Mouse (Mus musculus): Measurements from ENCODE around the gene Prcc.

Gene Prcc

DNA sequence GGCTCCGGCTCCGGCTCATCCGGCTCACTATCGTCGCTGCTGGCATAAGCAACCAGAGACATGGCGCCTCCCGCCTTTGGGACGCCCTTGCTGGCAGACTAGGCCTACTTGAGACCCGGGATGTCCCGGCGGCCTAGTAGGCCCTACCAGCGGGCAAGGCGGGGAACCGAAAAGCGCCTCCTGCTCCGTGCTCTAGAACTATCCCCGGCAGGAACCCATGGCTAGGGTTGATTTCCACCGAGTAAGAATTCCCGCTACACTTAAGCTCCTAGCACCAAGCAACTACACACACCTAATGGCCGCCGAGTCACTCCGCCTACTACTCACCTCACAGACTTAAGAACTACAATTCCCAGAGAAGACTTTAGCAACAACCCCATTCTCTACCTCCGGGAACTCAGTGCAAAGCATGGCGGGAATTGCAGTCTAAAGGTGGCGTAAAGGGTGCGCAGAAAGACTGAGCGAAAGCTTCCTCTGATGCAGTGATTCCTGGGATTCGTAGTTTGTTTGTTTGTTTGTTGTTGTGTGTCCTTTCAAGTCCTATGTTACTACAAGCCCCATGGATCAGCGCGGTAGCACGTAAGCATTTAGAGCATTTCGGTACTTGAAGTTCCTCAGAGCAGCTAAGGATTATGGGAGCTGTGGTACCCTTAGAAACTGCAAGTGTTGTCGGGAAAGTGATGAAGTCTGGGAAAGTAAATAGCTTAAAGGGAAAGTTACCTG, at the start of gene Prcc:
Gene Prcc, minus strand, starts transcription at position 328 of the 723 bp plus-strand sequence.
- Histone ChIP-seq H3K27me3 (ENCODE audit: control insufficient read depth, insufficient read depth, low read length, poor library complexity, severe bottlenecking) (no peaks in the 10 kb centered on the region), H3K36me3 (ENCODE audit: control insufficient read depth, insufficient read depth, low read length, poor library complexity, severe bottlenecking) (no peaks in the 10 kb centered on the region)
- DNase-seq (ENCODE audit: low read depth, low spot score): peak; percentile 99

DNA sequence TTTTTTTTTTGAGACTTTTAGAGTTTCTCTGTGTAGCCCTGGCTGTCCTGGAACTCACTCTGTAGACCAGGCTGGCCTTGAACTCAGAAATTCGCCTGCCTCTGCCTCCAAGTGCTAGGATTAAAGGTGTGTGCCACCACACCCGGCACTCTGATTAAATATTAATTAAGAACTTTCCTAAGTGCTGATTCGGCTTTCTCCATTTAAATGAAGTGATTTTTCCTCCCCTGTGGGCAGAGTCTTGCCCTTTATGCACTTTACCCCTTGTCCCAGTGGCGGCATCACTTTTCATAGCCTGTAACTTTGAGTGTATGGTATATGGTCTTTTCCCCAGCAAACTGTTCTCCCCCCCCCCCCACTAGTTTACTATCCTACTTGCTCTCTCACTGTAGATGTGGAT, 49.8 kb upstream of the Prcc start:
- Histone ChIP-seq H3K27me3 (ENCODE audit: control insufficient read depth, insufficient read depth, low read length, poor library complexity, severe bottlenecking) (no peaks in the 10 kb centered on the region), H3K36me3 (ENCODE audit: control insufficient read depth, insufficient read depth, low read length, poor library complexity, severe bottlenecking) (peaks cover 25% of the 10 kb centered on the region)
- DNase-seq (ENCODE audit: low read depth, low spot score): no peak

DNA sequence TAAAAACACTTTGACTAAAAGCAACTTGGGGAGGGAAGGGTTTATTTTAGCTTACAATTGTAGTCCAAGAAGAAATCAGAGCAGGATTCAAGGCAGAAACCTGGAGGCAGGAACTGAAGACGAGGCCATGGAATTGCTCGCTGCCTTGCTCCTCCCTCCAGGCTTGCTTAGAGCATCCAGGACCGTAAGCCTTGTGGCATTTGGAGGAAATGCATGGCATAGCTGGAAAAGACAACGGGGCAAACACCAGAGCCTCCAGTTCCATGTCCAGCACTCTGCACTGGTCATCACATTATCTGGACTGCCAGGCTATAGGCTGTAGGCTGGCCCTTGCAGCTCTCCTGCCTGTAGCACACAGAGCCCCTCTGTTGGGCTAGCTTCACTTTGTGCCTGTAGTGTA, 49.1 kb upstream of the Prcc start:
- Histone ChIP-seq H3K36me3 (ENCODE audit: control insufficient read depth, insufficient read depth, low read length, poor library complexity, severe bottlenecking) (peaks cover 21% of the 10 kb centered on the region), H3K27me3 (ENCODE audit: control insufficient read depth, insufficient read depth, low read length, poor library complexity, severe bottlenecking) (no peaks in the 10 kb centered on the region)
- no peak for DNase-seq (ENCODE audit: low read depth, low spot score)

DNA sequence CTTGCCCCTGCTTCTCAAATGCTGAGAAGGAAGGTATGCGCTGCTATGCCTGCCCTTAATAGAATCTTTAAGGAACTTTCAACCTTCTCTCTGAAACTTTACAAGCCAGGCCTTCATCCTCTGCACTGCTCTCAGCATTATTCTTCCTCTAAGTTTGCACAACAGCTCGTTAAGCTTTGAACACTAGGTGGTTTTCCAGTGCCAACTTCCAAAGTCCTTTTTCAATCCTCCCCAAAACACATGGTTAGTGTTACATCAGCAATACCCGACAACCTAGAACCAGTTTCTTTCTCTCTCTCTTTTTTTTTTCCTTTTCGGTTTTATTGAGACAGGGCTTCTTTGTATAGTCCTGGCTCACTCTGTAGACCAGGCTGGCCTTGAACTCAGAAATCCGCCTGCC, 48.6 kb upstream of the Prcc start:
- Histone ChIP-seq H3K27me3 (ENCODE audit: control insufficient read depth, insufficient read depth, low read length, poor library complexity, severe bottlenecking) (no peaks in the 10 kb centered on the region), H3K36me3 (ENCODE audit: control insufficient read depth, insufficient read depth, low read length, poor library complexity, severe bottlenecking) (peaks cover 19% of the 10 kb centered on the region)
- no peak for DNase-seq (ENCODE audit: low read depth, low spot score)

DNA sequence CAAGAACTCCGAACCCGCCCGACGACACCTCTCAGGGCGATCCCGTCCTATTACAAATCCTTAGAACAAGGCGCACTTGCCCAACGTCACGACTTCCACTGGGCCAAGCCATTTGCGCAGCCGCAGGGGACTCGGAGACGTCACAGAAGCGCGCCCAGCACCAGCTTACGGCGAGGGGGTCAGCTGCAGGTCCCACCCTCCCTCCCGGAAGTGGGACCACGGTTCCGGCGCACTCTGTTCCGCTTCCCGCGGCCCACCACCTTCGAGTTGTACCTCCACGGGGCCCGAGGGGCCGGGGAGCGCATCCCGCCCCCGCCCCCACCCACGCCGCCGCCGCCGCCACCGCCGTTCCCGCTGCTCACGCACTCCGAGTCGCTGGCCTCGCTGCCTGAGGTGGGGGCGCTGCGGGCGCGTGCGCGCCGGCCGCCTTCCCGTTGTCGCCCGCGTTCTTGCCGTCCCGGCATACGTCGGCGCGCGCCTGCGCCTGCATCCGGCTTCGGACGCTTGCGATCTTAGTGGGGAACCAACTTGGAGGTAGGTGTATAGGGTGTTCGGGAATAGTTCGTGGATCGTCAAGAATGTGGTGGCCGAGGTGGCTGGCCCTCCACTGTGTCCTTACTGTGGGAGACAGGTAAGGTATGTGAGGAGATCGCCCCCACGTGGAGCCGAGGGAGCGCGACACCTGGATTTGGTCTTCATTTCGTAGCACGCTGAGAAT, 44.8 kb upstream of the Prcc start, which contains the start of the genes Isg20l2 and Rrnad1:
Gene Isg20l2, plus strand, starts transcription at position 237 of the 718 bp plus-strand sequence.
Gene Rrnad1, minus strand, starts transcription at position 640 of the 718 bp plus-strand sequence.
- peak; percentile 97 for DNase-seq (ENCODE audit: low read depth, low spot score)
- peaks cover 11% of the 10 kb centered on the region for H3K36me3 ChIP-seq (ENCODE audit: control insufficient read depth, insufficient read depth, low read length, poor library complexity, severe bottlenecking)
- no peaks in the 10 kb centered on the region for H3K27me3 ChIP-seq (ENCODE audit: control insufficient read depth, insufficient read depth, low read length, poor library complexity, severe bottlenecking)

DNA sequence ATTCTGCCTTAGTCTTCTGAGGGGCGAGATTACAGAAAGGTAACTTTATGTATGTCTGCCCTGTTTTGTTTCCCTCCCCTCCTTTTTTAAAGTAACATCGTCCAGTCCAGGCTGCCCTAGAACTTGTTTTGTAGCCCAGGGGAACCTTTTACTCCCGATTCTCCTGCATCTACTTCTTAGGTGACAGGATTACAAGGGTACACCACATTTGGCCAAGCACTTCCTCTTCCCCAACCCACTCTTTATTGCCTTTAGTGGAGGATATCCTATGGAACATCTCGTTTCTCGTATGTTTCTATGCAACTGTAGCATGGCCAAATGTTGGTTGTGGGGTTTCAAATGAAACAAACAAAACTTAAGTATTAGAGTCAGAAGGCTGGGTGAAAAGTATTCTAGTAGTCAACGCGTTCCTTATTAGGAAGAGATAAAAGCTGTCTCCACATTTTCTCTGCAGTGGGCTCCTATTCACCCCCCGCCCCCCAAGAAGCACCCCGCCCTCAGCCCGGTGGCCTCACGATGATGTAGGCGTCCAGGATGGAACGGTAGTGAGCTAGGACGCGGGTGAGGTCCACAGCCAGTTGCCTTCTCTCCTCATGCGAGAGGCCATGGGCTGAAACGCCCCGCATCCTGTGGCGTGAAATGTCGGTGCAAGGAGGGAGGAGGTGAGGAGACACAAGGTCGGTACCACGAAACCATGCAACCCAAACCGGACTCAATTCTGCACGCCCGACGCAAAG, 44.1 kb upstream of the Prcc start:
- peaks cover 13% of the 10 kb centered on the region for H3K36me3 ChIP-seq (ENCODE audit: control insufficient read depth, insufficient read depth, low read length, poor library complexity, severe bottlenecking)
- H3K27me3 ChIP-seq (ENCODE audit: control insufficient read depth, insufficient read depth, low read length, poor library complexity, severe bottlenecking): no peaks in the 10 kb centered on the region
- DNase-seq (ENCODE audit: low read depth, low spot score): no peak

DNA sequence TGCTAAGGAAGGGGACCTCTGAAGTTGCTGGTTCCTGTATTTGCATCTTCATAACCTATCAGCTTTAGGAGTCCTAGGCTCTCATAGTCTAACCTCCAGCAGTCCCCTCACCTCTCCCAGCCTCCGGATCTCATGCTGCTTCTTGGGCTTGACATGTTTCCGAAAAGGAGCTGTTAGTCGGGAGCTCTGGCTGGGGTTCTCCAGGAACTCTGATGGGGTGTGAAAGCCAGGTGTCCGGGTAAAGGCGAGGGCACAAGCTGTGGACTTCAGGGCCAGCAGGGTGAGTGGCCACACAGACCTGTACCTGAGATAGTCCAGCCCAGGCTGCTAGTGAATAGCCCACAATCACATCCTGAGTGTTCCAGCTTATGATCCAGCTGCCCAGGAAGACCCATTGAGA, 42.0 kb upstream of the Prcc start:
- DNase-seq (ENCODE audit: low read depth, low spot score): no peak
- Histone ChIP-seq H3K27me3 (ENCODE audit: control insufficient read depth, insufficient read depth, low read length, poor library complexity, severe bottlenecking) (no peaks in the 10 kb centered on the region), H3K36me3 (ENCODE audit: control insufficient read depth, insufficient read depth, low read length, poor library complexity, severe bottlenecking) (peaks cover 10% of the 10 kb centered on the region; the same call in 1 of the 2 replicates)

DNA sequence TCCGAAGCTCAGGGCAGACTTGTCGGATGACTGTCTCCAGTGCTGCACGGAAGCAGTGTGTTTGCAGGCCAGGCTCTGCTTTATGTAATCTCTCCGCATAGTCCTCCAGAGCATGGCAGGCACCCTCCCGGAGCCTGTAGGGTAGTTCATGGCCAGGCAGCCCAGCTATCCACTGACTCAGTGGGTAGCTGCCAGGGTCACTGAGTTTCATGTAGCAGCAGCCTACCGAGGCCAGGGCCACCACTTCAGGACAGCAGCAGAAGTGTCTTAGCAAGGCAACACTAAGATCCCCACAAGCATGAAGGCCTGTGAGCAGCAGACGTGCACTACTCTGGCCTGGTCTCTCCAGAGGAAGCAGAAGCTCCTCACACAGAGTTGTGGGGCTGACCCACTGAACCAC, 39.6 kb upstream of the Prcc start:
- H3K36me3 ChIP-seq (ENCODE audit: control insufficient read depth, insufficient read depth, low read length, poor library complexity, severe bottlenecking): peaks cover 5% of the 10 kb centered on the region; the same call in 1 of the 2 replicates
- DNase-seq (ENCODE audit: low read depth, low spot score): no peak
- no peaks in the 10 kb centered on the region for H3K27me3 ChIP-seq (ENCODE audit: control insufficient read depth, insufficient read depth, low read length, poor library complexity, severe bottlenecking)

DNA sequence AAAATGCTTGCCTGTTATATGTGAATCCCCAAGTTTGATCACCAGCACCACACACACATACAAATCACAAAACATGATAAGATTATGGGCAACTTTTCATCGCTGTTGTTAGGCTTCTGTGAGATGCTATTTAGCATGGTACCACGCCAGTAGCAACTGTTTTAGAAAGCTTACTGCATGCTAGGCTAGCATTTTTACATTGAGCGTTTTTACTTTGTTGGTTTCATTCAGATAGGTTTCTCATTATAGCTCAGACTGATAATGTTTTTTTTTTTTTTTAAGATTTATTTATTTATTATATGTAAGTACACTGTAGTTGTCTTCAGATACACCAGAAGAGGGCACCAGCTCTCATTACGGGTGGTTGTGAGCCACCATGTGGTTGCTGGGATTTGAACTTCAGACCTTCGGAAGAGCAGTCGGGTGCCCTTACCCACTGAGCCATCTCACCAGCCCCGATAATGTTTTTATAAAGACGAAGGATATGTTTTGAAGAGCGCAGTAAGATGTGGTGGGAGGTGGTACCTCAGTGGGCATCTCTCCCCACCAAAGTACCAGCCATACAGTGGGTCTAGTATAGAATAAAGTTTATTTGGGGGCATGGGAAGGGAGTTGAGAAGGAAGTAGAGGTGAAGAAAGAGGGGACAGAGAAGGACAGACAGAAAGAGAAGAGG, 35.0 kb upstream of the Prcc start:
- Histone ChIP-seq H3K36me3 (ENCODE audit: control insufficient read depth, insufficient read depth, low read length, poor library complexity, severe bottlenecking) (peaks cover 8% of the 10 kb centered on the region; the same call in 1 of the 2 replicates), H3K27me3 (ENCODE audit: control insufficient read depth, insufficient read depth, low read length, poor library complexity, severe bottlenecking) (no peaks in the 10 kb centered on the region)
- DNase-seq (ENCODE audit: low read depth, low spot score): no peak

DNA sequence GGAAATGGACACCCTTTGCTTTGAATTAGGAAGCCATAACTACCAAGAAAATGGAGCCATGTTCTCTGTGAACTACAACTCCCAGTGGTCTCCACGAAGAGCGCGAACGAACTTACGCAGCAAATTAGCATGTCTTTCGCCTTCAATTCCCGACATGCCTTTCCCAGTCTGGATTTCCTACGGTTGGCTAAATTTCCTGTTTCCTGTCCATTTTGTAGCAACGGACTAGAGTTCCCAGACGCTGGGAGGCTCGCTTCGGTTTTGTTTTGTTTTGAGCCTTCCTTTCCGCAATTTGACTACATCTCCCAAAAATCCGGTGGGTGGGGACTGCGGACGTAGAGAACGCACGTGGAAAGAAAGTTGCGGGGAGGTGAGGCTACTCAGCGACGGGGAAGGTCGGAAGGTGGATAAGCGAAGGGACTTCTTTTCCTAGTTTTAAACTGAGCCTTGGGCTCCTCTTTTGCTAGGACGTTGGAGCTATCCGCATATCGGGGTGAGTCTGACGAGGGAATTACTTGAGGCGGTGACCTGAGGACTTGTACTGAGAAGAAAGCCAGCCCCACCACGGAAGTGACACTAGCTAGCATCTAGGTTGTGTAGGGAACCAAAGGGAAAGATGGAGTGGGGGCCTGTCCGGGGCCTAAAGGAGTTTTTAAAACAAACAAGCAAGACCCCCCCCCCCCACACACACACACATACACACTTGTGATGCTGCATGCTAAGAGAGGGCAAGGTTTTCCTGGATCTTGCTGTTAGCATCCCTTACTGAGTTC, 34.1 kb upstream of the Prcc start, which contains the start of gene Mrpl24:
Gene Mrpl24, plus strand, starts transcription at position 171 of the 773 bp plus-strand sequence.
- H3K36me3 ChIP-seq (ENCODE audit: control insufficient read depth, insufficient read depth, low read length, poor library complexity, severe bottlenecking): peaks cover 8% of the 10 kb centered on the region; the same call in 1 of the 2 replicates
- DNase-seq (ENCODE audit: low read depth, low spot score): peak; percentile 84
- H3K27me3 ChIP-seq (ENCODE audit: control insufficient read depth, insufficient read depth, low read length, poor library complexity, severe bottlenecking): no peaks in the 10 kb centered on the region

DNA sequence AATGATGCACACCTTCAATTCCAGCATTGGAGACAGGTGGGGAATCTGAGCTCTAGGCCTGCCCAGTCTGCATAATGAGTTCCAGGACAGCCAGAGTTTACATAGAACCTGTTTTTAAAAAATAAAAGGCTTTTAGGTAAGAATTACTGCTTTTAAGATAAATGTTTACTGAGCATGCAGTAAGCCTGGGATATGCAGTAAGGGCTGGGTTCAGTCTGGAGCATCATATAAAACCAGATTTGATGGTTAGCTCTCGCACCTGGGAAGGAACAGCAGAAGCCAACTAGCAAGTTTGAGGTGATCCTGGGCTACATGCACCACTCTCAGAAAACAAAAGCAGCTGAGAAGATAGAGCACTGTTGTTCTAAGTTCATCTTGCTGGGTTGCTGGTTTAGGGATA, 33.1 kb upstream of the Prcc start:
- peaks cover 16% of the 10 kb centered on the region for H3K36me3 ChIP-seq (ENCODE audit: control insufficient read depth, insufficient read depth, low read length, poor library complexity, severe bottlenecking)
- no peak for DNase-seq (ENCODE audit: low read depth, low spot score)
- no peaks in the 10 kb centered on the region for H3K27me3 ChIP-seq (ENCODE audit: control insufficient read depth, insufficient read depth, low read length, poor library complexity, severe bottlenecking)

DNA sequence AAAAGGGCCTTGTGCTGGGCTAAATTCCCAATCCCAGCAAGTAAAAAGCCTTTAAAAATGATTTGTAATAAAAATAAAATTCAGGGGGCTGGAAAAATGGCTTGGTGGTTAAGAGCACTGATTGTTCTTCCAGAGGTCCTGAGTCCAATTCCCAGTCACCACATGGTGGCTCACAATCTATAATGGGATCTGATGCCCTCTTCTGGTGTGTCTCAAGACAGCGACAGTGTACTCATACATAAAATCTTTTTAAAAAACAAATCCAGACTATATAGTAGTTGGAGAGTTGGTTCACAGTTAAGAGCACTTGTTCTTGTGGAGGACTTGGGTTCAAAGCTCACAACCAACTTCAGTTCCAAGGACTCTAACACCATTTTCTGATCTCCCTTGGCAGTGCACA, 31.6 kb upstream of the Prcc start:
- Histone ChIP-seq H3K27me3 (ENCODE audit: control insufficient read depth, insufficient read depth, low read length, poor library complexity, severe bottlenecking) (no peaks in the 10 kb centered on the region), H3K36me3 (ENCODE audit: control insufficient read depth, insufficient read depth, low read length, poor library complexity, severe bottlenecking) (peaks cover 20% of the 10 kb centered on the region)
- DNase-seq (ENCODE audit: low read depth, low spot score): no peak

DNA sequence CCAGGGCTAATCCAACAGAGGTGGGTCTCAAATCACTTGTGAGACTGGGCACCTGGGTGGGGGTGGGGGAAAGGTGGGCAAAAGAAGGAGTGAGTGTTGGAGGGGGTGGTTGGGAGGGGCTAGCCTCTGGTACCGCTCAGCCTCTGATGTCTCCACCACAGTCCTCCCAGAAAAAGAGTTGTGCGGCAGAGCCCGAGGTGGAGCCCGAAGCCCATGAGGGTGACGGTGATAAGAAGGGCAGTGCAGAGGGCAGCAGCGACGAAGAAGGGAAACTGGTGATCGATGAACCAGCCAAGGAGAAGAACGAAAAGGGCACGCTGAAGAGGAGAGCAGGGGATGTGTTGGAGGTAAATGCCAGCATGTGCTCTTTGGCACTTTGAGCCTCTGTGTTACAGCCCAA, 28.5 kb upstream of the Prcc start:
- no peak for DNase-seq (ENCODE audit: low read depth, low spot score)
- Histone ChIP-seq H3K36me3 (ENCODE audit: control insufficient read depth, insufficient read depth, low read length, poor library complexity, severe bottlenecking) (peaks cover 20% of the 10 kb centered on the region), H3K27me3 (ENCODE audit: control insufficient read depth, insufficient read depth, low read length, poor library complexity, severe bottlenecking) (no peaks in the 10 kb centered on the region)

DNA sequence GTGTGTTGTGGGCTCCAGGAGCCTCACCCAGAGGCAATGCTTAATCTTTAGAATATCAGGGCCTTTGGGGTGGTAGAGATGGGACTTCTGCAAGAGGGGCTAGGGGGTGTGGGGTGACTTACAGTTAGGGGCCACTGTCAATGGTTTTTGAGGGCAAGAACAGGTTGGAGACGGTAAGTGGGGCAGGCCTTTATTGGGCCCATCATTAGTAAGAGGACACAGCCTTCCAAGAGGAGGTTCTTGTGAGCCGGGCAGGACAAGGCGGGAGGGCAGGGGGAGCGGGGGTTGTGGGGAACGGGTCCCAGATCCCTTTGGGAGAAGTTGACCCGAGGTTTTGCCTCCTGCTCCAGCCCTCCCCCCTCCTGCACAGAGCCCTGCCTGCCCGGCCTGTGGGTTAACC, 28.1 kb upstream of the Prcc start:
- H3K27me3 ChIP-seq (ENCODE audit: control insufficient read depth, insufficient read depth, low read length, poor library complexity, severe bottlenecking): no peaks in the 10 kb centered on the region
- DNase-seq (ENCODE audit: low read depth, low spot score): no peak

More for the DNA sequence above, 28.1 kb upstream of the Prcc start:
- H3K36me3 ChIP-seq (ENCODE audit: control insufficient read depth, insufficient read depth, low read length, poor library complexity, severe bottlenecking): peaks cover 20% of the 10 kb centered on the region

Data from splenic B cell, adult 2 months (primary cell).